Mouse (Mus musculus) embryonic fibroblast, embryonic 13.5 days (primary cell): Measurements from ENCODE around the gene Ralgps1.

ENCODE experiments used
- CTCF ChIP-seq: IDR thresholded peaks from 2 replicates; pipeline ENCODE4 v1.5.1; 2011; ENCODE audit warnings: mild to moderate bottlenecking, control low read depth, low read length, moderate library complexity, borderline replicate concordance; ENCODE audit not compliant: insufficient read depth
- POLR2A ChIP-seq: IDR thresholded peaks from 2 replicates; pipeline ENCODE4 v1.6.1; 2011; ENCODE audit warnings: low read depth, mild to moderate bottlenecking, control low read depth, low read length, moderate library complexity

DNA sequence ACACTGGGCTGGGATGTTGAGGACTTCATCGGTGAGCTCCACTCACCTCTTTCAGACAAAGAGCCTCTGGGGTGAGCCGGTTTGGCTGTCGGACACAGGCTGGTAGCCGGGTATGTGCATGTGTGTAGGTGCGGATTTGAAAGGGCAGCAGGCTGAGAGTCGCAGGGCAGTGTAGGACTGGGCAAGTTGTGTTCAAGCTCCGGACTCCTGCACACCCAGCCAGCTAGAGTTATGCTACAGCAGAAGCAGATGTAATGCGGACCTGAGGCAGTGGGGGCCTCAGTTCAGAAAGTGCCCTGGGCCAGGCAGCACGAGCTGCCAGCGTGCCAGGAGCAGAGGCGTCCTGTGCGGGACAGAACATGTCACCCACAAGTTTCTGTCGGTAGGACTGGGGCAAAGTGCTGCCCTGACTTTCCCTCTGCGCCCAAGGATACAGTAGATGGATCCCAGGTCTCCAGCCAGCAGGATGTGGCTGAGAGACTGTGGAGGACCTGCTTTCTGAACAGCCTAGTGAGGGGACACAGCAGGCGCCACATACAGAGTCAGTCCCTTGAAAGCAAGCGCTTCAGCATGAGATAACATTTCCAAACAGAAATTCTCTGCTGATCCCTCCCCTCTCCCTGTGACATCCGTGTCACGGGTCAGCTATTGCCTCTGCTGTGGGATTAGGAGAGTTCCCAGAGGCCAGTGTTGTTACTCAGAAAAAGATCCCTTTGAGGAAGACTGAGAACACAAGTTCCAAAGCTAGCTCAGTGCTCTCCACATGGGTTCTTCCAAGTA, 154.5 kb downstream of the Ralgps1 start:
- TF ChIP-seq CTCF (no peak), POLR2A (0 out of 2 replicates have a peak, but pooled peaks have one; percentile 39)
